Mouse (Mus musculus): ENCODE measurements at regions not wholly inside any gene's neighbourhood (a gene's known extent, or its start where the extent isn't known, plus 50 kb on each side); places are given as distances from the start of the nearest gene placed in this dataset.
A peak's percentile ranks its signal among the peaks of the same experiment; 100 is the strongest.

DNA sequence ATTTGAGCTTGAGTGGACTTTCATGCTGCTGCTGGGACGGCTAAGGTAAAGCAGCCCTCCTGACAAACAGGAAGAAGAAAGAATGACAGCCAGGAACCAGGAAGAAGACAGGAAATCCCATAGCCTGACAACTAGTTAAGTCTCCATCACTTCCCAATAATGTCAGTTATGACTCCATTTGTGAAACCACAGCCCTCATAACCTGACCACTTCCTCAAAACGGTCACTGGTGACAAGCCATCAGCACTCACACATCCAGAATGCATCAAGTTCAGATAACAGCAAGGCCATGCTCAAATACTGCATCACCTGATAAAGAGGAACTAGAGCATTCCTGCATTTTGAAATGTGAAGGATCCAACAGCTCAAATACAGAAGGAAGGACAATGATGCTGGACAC lies 288.3 kb downstream of the Zfp706 start:
- 88% methylated on average over 2 of the region's 2 CpGs for WGBS
- no peak overlapping the region for H3K9ac ChIP-seq (replicated peaks)
- H3K4me2 ChIP-seq (replicated peaks): no peak overlapping the region
- H3K4me3 ChIP-seq: no peak overlapping the region
- no peaks in the 10 kb centered on the region for H3K27me3 ChIP-seq
- no peaks in the 10 kb centered on the region for H3K9me3 ChIP-seq
- no peaks in the 10 kb centered on the region for H3K36me3 ChIP-seq
- ATAC-seq (replicated peaks): no peak
- H3K27ac ChIP-seq (replicated peaks): no peak overlapping the region
- H3K4me1 ChIP-seq: peaks cover 8% of the 10 kb centered on the region

DNA sequence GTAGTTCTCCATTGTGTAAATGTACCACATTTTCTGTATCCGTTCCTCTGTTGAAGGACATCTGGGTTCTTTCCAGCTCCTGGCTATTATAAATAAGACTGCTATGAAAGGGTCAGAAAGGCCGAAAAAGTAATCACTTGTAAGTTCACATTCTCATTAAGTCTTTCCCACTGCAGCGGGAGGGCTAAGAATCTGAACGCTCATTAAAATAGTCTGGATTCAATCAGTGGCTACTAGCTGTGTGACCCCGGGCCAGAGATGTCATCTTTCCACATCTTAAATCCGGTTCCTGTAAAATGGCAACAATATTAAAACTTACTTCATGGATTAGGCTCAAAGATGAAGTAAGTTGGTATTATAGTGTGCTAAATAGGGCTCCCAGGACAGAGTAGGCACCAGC lies 289.7 kb downstream of the Zfp706 start:
- no peak overlapping the region for H3K9ac ChIP-seq (replicated peaks)
- no peaks in the 10 kb centered on the region for H3K27me3 ChIP-seq
- no peak for ATAC-seq (replicated peaks)
- peaks cover 8% of the 10 kb centered on the region for H3K4me1 ChIP-seq
- H3K36me3 ChIP-seq: no peaks in the 10 kb centered on the region
- no peaks in the 10 kb centered on the region for H3K9me3 ChIP-seq
- H3K4me3 ChIP-seq: no peak overlapping the region
- H3K4me2 ChIP-seq (replicated peaks): no peak overlapping the region
- 70% methylated on average over 6 of the region's 6 CpGs for WGBS
- no peak overlapping the region for H3K27ac ChIP-seq (replicated peaks)

DNA sequence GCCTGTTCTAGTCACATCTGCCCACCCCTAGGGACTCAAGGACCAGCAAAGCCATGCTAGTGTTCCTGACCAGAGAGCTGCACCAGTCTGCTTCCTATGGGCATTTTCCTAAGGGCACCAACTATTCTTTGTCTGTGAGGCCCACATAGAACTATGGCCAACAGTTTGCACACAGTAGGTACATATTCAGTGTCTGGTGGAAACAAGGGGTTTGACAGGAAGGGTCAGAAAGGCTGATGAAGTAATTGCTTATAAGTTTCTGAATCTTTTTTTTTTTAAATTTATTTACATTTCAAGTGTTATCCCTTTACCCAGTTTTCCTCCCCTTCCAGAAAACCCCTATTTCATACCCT lies 290.9 kb downstream of the Zfp706 start:
- 0 out of 2 replicates have a peak overlapping the region, but pooled peaks have one; percentile 11 for H3K9ac ChIP-seq (replicated peaks)
- ATAC-seq (replicated peaks): no peak; the same call in 1 of the 2 replicates
- H3K27me3 ChIP-seq: no peaks in the 10 kb centered on the region
- H3K9me3 ChIP-seq: no peaks in the 10 kb centered on the region
- no peaks in the 10 kb centered on the region for H3K36me3 ChIP-seq
- H3K4me1 ChIP-seq: peaks cover 8% of the 10 kb centered on the region
- no peak overlapping the region for H3K4me3 ChIP-seq
- H3K4me2 ChIP-seq (replicated peaks): no peak overlapping the region
- H3K27ac ChIP-seq (replicated peaks): peak overlapping the region; percentile 70

DNA sequence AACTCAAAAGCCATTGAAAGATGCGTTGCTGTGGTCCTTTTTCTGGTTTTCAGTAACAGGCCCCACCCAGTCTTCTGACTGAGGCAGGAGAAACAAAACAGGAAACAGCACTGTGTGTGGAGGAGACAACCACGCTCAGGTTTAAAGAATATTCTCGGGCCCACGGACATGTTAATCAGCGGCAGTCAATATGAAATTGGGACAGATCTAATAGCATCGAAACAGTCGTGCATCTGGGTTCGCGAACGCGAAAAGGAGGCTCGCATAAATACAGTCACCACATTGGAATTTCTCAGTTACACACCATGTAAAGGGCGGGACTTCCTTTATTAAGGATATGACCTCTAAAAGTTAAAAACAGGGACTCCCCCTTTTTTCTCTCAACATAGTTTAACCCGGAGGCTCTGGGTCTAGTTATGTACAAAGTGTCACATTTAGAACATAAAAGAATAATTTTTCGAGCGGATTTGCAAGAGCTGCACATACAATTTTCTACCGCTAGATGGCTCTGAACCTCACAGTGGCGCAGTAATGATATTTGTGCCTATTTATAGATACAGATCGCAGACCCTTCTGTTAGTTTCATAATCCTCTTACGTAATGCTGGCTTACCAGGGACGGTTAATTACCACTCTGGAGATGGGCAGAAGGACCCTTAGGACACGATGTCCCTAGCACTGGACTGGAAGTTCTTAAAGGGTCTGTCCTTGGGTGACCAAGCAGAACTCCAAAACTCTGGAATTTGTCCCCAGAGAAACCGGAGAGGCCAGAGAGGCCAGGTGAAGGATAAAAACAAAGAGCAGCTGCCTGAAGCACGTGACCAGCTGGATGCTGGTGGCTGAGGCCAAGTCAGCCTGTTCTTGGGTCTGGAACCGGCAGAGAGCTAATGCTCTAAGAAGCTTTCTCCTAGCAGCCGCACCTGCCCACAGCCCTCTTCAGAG lies 291.6 kb downstream of the Zfp706 start:
- ATAC-seq (replicated peaks): peak; percentile 91
- no peaks in the 10 kb centered on the region for H3K27me3 ChIP-seq
- peak overlapping the region; percentile 6; the same call in 1 of the 2 replicates for H3K4me3 ChIP-seq
- no peaks in the 10 kb centered on the region for H3K36me3 ChIP-seq
- H3K9ac ChIP-seq (replicated peaks): 0 out of 2 replicates have a peak overlapping the region, but pooled peaks have one; percentile 11
- WGBS: 15% methylated on average over 26 of the region's 26 CpGs
- peak overlapping the region; percentile 11 for H3K4me2 ChIP-seq (replicated peaks)
- H3K9me3 ChIP-seq: no peaks in the 10 kb centered on the region
- peak overlapping the region; percentile 70 for H3K27ac ChIP-seq (replicated peaks)
- H3K4me1 ChIP-seq: peaks cover 8% of the 10 kb centered on the region

DNA sequence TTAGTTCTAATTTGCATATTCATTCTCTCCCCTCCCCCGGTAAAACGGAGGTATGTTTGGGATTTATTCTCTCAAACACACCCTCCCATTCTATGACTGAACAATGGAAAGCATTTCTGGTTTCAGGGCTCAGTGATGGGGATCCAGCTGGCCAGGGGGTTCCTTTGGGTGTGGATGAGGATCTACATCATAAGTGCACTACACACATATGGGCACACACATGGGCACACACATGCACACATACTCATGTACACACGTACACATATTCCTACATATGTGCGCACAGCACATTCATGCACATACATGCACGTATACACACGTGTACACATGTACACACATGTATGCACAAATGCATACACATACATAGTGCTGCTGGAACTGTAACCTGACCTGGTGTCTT lies 292.4 kb downstream of the Zfp706 start:
- Histone ChIP-seq H3K4me1 (peaks cover 8% of the 10 kb centered on the region), H3K4me3 (no peak overlapping the region), H3K9me3 (no peaks in the 10 kb centered on the region), H3K27me3 (no peaks in the 10 kb centered on the region), H3K36me3 (no peaks in the 10 kb centered on the region), H3K9ac (replicated peaks) (no peak overlapping the region), H3K4me2 (replicated peaks) (no peak overlapping the region), H3K27ac (replicated peaks) (no peak overlapping the region)
- 0 out of 2 replicates have a peak, but pooled peaks have one; percentile 7 for ATAC-seq (replicated peaks)
- WGBS: 86% methylated on average over 6 of the region's 6 CpGs

DNA sequence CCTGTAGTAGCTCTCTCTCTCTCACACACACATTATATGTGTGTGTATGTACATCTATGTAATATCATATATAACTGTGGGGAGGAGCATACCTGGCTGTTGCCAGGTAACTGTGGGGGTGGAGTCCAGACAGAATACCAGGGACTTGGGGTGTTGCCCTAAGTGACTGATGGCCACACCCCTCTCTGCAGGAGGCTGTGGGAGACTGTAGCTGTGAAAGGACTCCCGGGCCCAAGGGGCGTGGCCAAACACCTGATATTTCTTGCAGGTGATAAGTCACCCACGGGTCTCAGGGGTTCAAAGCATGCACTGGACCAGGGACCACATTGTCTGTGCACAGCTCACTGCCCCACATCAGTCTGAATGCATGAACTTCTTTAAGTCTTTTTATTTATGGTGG lies 297.8 kb downstream of the Zfp706 start:
- Histone ChIP-seq H3K27ac (replicated peaks) (no peak overlapping the region), H3K4me1 (no peaks in the 10 kb centered on the region), H3K36me3 (no peaks in the 10 kb centered on the region), H3K9ac (replicated peaks) (no peak overlapping the region), H3K9me3 (no peaks in the 10 kb centered on the region), H3K27me3 (no peaks in the 10 kb centered on the region), H3K4me3 (no peak overlapping the region), H3K4me2 (replicated peaks) (no peak overlapping the region)
- 62% methylated on average over 3 of the region's 3 CpGs for WGBS
- no peak for ATAC-seq (replicated peaks)

DNA sequence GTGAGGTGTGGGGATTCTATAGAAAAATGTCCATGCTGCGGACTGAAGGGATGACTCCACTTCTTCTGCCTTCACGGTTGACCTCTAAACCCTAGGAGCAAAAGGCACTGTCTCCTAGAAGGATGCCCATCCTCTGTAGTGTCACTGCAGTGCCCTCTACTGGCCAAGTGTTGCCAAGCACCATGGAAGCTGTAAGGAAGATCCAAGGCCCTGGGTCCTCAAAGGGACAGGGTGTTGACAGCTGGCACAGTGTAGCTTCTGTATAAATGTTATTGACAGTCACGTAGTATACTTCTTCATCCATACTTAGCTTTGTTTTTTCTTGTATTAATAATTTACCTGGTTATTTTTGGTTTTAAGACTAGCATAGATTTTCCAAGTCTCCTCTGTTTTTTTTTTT lies 299.1 kb downstream of the Zfp706 start:
- WGBS: 15% methylated on average over 3 of the region's 3 CpGs
- peak; percentile 66 for ATAC-seq (replicated peaks)
- H3K27me3 ChIP-seq: no peaks in the 10 kb centered on the region

DNA sequence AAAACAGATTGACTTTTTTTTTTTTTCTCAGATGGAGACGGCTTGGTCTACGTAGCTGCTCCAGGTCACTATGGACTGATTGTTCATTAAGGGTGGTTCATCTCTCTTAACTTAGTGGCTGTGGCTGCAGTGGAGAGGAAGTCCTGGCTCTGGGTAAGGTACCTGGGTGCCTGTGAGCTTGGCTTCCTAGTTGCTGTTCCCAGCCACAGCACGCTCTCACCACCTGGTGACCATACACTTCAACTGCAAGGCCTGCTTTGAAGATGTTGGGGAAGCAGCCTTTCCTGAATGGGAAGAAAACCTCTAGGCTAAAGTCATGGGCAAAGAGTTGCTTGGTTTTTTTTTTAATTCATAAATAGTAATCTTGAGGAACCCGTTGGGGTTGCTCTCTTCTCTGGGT lies 301.6 kb downstream of the Zfp706 start:
- no peak overlapping the region for H3K4me3 ChIP-seq
- 61% methylated on average over 4 of the region's 4 CpGs for WGBS
- no peak overlapping the region for H3K27ac ChIP-seq (replicated peaks)
- H3K36me3 ChIP-seq: no peaks in the 10 kb centered on the region
- ATAC-seq (replicated peaks): no peak
- no peaks in the 10 kb centered on the region for H3K9me3 ChIP-seq
- H3K9ac ChIP-seq (replicated peaks): no peak overlapping the region
- no peak overlapping the region for H3K4me2 ChIP-seq (replicated peaks)
- no peaks in the 10 kb centered on the region for H3K27me3 ChIP-seq
- no peaks in the 10 kb centered on the region for H3K4me1 ChIP-seq

More for the DNA sequence above, 299.1 kb downstream of the Zfp706 start:
- no peak overlapping the region for H3K4me2 ChIP-seq (replicated peaks)
- no peak overlapping the region for H3K9ac ChIP-seq (replicated peaks)
- H3K27ac ChIP-seq (replicated peaks): no peak overlapping the region
- no peaks in the 10 kb centered on the region for H3K4me1 ChIP-seq
- no peak overlapping the region for H3K4me3 ChIP-seq
- H3K9me3 ChIP-seq: no peaks in the 10 kb centered on the region
- no peaks in the 10 kb centered on the region for H3K36me3 ChIP-seq

DNA sequence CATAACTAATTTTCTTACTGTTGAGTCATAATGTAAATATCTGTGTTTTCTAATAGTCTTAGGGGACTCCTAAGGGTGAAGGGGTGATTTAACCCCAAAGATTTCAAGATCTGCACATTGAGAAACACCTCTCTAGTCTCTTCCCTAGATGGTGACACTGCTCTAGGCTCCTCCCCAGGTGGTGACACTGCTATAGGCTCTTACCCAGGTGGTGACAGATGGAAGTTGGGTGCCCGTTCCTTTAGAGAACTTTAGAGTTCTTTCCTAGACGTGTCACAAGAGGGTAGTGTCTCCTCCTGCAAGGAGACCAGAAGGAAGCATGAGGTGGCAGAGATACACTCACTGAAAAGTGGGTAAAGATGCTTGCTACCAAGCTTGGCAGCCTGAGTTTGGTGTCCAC lies 302.2 kb downstream of the Zfp706 start:
- Histone ChIP-seq H3K4me2 (replicated peaks) (no peak overlapping the region), H3K9me3 (no peaks in the 10 kb centered on the region), H3K27me3 (no peaks in the 10 kb centered on the region), H3K27ac (replicated peaks) (no peak overlapping the region), H3K36me3 (no peaks in the 10 kb centered on the region), H3K4me3 (no peak overlapping the region), H3K4me1 (no peaks in the 10 kb centered on the region), H3K9ac (replicated peaks) (no peak overlapping the region)
- 68% methylated on average over 2 of the region's 2 CpGs for WGBS
- ATAC-seq (replicated peaks): no peak

DNA sequence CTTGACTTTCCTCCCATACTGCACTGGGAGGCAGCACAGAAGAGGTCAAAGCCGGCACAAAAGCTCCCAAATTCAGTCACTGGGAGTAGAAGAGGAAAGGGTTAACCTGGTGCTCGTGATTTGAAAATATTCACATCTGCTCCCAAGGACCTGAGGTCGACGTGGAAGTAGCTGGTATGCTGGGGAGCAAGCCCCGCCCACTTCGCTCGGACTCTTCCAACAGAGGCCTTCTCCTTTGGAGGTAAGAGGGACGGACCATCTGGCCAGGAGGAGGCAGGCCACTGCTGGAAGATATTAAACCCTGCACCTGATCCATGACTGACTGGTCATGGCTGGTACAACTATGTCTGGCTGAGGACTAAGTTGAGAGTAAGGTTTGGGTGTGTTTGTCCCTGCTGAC lies 305.7 kb downstream of the Zfp706 start:
- Histone ChIP-seq H3K4me1 (no peaks in the 10 kb centered on the region), H3K4me2 (replicated peaks) (no peak overlapping the region), H3K9ac (replicated peaks) (no peak overlapping the region), H3K9me3 (no peaks in the 10 kb centered on the region), H3K36me3 (no peaks in the 10 kb centered on the region), H3K27me3 (no peaks in the 10 kb centered on the region), H3K4me3 (no peak overlapping the region), H3K27ac (replicated peaks) (no peak overlapping the region)
- no peak for ATAC-seq (replicated peaks)
- 61% methylated on average over 8 of the region's 8 CpGs for WGBS

DNA sequence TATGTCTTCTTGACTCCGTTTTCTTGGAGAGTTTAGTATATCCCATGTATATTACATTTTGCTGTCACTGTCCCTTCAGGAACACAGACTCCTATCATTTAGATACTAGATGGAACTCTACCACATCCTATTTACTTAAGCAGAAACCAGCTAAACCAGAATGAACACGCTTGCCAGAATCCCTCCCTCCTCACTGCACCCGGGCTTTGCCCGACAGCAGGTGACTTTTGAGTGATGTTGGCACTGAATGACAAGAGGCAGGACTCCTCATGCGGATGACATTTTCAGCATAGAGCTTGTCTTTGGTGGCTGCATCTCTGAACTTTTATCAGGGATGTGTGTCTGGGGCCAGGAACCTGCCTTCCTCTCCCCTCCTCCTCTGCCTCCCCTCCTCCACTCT lies 307.4 kb downstream of the Zfp706 start:
- 80% methylated on average over 5 of the region's 5 CpGs for WGBS
- no peak for ATAC-seq (replicated peaks)

DNA sequence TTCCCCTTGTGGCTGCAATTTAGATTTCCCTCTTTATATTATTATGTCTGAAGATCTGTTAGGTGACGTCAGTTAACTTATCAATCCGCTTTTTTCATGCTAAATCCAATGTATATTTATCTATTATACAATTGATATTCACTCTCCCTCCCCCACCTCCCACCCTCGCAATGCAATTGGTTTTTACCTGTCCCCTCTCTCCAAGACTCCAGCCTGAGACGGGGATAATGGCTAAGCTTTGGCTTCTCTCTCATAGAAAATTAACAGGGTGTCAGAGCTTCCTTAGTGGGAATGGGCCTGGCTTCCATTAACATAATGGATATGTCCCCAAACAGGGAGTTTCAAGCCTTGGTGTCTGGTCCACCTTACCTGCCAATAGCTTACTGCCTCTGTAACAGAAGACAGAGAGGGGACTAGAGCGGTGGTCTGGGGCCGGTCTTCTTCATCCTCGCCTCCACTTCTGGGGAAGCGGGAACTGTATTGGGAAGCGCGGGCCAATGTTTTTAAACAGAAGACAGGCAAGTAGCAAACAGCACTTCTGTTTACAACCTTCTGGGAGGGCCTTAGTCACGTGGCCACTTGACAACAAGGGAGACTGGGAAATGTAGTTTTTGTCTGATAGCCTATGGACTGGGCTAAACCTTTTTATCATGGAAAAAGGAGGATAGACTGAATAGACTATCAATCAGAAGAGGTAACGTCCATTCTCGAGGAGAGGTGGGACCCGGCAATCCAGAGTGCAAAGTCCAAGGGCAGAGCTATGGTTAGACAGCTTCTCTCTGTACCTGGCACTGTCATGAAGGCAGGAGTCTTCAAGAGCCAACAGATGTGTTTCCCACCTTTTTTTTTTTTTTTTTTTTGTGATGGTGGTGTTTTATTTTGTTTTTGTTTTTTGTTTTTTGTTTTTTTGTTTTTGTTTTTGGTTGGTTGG lies 312.1 kb downstream of the Zfp706 start:
- Histone ChIP-seq H3K9me3 (no peaks in the 10 kb centered on the region), H3K4me1 (0 out of 2 replicates have a peak, but pooled peaks cover 3% of the 10 kb centered on the region), H3K4me3 (peak overlapping the region; percentile 44), H3K4me2 (replicated peaks) (peak overlapping the region; percentile 57), H3K27me3 (no peaks in the 10 kb centered on the region), H3K27ac (replicated peaks) (no peak overlapping the region), H3K9ac (replicated peaks) (peak overlapping the region; percentile 47), H3K36me3 (no peaks in the 10 kb centered on the region)
- WGBS: 26% methylated on average over 14 of the region's 14 CpGs
- ATAC-seq (replicated peaks): peak; percentile 92

More for the DNA sequence above, 307.4 kb downstream of the Zfp706 start:
- Histone ChIP-seq H3K36me3 (no peaks in the 10 kb centered on the region), H3K4me2 (replicated peaks) (no peak overlapping the region), H3K4me1 (0 out of 2 replicates have a peak, but pooled peaks cover 2% of the 10 kb centered on the region), H3K27ac (replicated peaks) (no peak overlapping the region), H3K4me3 (no peak overlapping the region), H3K9me3 (no peaks in the 10 kb centered on the region), H3K9ac (replicated peaks) (no peak overlapping the region), H3K27me3 (no peaks in the 10 kb centered on the region)

Measured in forebrain, embryonic 15.5 days (tissue).